Mouse (Mus musculus): ENCODE data around the gene Gnai1.

Gene Gnai1

GRCm38 (mm10) chr5:18288079-18288478 is 72.1 kb downstream of the Gnai1 start:
- DNase-seq (ENCODE audit: low read depth), result no peak

DNA sequence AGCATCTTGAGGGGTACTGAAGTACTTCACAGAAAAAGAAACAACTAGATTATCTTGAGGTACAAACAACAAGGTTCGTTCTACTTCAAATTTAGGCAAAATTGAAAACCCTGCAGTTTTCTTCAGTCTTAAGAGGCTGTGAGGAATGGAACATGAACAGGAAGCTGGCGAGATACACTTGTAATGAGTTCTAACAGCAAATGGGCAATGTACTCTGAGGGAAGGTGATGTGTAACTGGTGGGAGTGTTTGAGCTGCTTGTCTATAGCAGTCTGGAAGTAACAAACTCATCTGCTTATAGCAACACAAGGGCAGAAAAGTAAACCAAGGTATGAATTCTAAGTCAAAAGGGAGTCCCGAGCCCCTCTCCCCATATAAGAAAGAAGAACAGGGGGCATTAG is 78.1 kb downstream of the Gnai1 start:
- DNase-seq (ENCODE audit: low read depth), result no peak

DNA sequence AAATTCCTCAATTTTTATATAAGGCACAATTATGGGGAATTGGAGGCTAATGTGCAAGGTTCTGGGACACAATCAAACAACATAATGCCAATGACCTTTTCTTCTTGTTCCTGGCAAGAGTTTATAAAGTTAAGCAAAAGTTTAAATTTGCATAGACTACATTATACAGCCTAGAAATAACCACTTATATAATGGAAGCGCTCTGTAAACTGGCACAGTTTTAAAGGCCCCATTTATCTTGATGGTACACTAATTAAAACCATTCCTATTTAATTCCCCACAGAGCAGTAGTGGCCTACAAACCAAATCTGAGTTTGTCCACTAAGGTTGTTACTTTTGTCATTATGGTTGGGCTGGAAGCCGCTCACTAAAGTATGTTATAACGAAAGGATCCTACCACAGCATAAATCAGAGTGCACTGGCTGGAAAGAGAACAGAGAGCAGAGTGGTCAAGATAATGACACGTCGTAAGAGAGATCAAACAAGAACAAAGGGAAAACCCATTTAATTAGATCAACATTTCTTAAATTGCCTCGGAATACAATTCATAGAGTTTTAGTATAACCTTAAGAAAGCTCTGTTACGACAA is 85.7 kb downstream of the Gnai1 start:
- no peak for DNase-seq (ENCODE audit: low read depth)

GRCm38 (mm10) chr5:18273291-18274284 is 86.6 kb downstream of the Gnai1 start:
- DNase-seq (ENCODE audit: low read depth), result no peak

DNA sequence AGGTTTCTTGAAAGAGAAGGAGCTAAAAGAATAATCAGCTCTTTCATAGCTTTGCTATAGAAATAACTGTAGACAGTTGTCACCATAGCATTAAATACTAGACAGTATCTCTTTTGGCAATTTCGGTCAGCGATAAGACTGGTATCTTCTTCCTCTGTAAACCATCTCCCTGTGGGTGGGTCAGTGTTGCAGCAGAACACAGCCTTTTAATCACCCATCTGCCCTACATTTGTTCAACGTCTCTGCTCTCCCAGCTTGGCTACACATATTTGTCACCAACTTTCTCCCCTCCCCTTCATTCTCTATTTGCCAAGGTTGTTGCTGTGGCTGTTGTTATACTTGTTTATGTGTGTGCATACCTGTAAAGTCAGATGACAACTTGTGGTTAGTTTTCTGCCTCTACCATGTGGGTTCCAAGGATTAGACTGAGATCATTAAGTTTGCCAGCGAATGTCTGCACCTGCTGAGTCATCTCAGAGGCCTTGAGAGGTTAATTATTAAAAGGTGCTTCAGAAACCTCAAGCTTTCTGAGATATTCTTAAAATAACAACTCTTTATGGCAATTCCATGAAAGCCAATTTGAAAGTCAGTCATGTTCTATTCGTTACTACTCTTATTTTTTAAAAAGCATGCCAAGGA is 109.7 kb downstream of the Gnai1 start:
- no peak for DNase-seq (ENCODE audit: low read depth)

- no peak for DNase-seq (ENCODE audit: low read depth)
These were observed 111.0 kb downstream of the Gnai1 start for GRCm38 (mm10) chr5:18249132-18249531.

DNA sequence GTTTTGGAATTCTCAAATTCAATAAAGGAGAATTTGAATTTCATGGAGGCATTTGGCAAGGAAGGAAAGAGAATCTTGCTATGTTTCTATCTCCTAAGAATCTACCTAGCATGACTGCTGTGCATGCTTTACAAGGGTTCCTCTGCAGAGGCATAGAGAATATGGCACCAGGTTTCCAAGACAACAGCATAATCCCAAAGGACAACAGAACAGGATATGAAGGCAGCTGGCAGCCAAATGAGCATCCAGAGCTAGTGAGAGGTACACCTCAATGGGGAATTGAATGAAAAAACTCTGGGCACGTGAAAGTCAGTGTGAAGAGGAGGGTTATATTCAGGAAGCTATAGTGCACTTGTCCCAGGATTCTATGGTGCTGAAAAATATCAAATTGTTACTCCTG is 130.8 kb downstream of the Gnai1 start:
- no peak for DNase-seq (ENCODE audit: low read depth)

DNA sequence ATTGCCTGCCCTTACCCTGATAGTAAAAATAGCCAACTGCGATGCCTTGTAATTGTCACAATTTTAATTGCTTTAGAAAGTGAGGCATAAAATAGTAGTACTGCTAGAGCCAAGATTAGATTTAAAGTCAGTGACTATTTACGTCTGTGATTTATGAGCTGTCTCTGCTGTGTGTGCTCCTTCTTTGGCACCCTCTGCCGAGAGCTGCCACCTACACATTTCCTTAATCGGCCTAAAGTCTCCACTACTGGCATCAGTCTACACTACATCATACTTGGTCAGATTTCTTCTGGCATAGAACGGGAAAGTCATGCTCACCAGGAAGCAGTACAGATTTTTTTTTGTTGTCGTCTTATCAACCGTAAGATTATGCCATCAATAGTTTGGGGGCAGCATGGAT is 131.3 kb downstream of the Gnai1 start:
- no peak for DNase-seq (ENCODE audit: low read depth)

GRCm38 (mm10) chr5:18220873-18221272 is 139.3 kb downstream of the Gnai1 start:
- DNase-seq (ENCODE audit: low read depth), result no peak

GRCm38 (mm10) chr5:18218292-18218691 is 141.9 kb downstream of the Gnai1 start:
- no peak for DNase-seq (ENCODE audit: low read depth)

- DNase-seq (ENCODE audit: low read depth), result no peak
These were observed 142.3 kb downstream of the Gnai1 start for GRCm38 (mm10) chr5:18217856-18218255.

All from c-Kit-positive CD71-negative TER-119-negative erythroid progenitor cells, embryonic 14.5 days (primary cell).